Mouse (Mus musculus): ENCODE data around the gene Pde6h. TPM values are rescaled to one million over a fixed set of nuclear protein-coding genes. Genes with fewer than 3 reads are reported as not detected.

Gene Pde6h
- total RNA-seq, 2 experiments from 2014 or later, result 0.04 to 0.11 TPM

- ATAC-seq (ENCODE audit: poor library complexity, severe bottlenecking), result no peak
Observed at GRCm38 (mm10) chr6:136910247-136910890, 13.3 kb upstream of the Pde6h start.

DNA sequence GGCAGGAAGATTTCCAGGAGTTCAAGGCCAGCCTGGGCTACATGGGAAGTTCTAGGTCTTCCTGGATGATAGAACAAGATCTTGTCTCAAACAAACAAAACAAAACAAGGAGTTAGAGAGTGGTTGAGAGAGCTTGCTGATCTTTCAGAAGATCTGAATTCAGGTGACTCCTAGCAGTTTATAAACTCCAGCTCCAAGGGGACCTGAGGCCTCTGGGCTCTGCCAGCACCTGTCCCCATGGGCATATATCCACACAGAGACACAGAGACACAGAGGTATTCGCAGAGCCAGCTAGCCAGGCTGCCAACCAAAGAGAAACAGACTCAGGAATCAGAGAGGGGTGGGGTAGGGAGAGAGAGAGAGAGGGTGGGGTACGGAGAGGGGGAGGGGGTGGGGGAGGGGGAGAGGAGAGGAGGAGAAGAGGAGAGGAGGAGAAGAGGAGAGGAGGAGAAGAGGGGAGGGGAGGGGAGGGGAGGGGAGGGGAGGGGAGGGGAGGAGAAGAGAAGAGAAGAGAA is 10.8 kb upstream of the Pde6h start:
- no peak for ATAC-seq (ENCODE audit: poor library complexity, severe bottlenecking)

DNA sequence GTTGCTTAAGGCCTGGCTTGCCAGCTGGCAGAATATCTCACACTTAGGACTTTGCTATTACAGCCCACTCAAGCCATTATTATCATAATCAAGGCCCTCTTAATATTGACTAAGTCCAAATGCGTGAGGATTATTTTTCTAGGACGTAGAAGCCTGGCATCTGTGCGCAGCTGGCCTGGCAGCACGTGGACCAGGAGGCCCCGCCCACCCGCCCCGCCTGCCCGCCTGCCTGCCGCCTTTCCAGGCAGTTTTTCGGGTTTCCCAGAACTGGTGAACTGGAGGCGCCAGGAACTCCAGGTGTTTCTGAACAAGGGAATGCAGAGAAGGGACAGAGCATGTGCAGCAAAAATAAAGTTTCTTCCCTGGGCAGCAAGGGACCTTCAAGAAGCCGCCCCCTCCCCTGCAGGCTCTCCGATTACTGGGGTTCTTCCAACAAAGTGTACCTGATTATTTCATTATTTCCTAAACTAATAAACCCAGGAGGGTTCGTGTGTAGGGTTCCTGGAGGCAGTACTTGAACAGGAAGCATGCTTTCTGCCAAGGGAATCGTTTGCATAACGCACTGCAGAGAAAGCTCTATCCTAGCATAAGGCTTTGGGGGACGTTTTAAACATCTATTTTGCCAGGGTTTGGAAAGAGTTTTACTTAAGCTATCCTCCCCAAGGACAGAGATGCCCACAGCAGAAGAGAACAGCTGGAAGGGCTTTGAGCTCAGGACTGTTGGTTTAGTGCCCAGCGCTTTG is 10.1 kb upstream of the Pde6h start:
- no peak for ATAC-seq (ENCODE audit: poor library complexity, severe bottlenecking)

GRCm38 (mm10) chr6:136914234-136914633 is 9.4 kb upstream of the Pde6h start:
- no peak for ATAC-seq (ENCODE audit: poor library complexity, severe bottlenecking)

GRCm38 (mm10) chr6:136915721-136916395 is 7.8 kb upstream of the Pde6h start:
- ATAC-seq (ENCODE audit: poor library complexity, severe bottlenecking), result no peak

- ATAC-seq (ENCODE audit: poor library complexity, severe bottlenecking), result no peak
Observed at GRCm38 (mm10) chr6:136917885-136918284, 5.7 kb upstream of the Pde6h start.

DNA sequence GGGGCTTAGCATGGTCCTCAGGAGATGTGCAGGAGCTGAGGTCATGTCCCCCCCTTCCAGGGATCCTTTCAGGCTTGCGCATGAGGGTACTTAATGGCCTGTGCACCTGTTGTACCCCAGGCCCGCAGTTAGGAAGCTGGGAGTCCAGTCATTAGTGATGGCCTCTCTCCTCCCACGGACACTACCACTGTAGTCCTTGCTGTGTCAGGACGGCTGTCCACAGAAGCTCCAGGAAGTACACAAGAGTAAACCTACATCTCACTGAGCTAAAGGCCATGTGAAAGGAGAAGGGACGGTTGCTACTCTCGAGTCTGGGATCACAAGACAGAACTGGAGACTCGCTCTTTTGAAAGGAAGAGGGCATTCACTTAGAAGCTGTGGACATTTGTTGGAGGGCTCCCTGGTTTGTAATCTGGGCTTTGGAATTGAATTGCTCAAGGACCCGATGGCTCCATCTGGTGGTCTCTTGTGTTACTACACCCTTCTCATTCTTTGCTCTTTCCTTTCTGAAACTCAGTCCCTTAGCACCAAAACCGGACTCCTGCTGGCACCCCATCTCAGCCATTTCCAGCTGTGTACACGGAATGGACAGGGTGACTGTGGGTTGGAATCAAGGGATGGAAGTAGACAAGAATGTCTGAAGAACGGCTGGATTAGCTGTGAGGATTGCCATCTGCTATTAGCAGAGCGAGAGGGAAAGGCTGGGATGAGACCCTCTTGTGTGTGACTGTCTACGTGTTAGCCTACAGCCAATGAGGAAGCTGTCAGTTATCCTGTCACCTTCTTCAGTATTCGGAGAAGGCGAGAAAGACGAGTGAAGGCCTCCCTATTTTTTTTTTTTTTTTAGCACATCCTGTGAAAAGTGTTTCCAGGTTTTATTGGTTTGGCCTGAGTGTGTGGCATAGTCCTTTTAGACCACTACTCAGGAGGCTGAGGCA is 3.0 kb upstream of the Pde6h start:
- ATAC-seq (ENCODE audit: poor library complexity, severe bottlenecking), result peak; percentile 70

DNA sequence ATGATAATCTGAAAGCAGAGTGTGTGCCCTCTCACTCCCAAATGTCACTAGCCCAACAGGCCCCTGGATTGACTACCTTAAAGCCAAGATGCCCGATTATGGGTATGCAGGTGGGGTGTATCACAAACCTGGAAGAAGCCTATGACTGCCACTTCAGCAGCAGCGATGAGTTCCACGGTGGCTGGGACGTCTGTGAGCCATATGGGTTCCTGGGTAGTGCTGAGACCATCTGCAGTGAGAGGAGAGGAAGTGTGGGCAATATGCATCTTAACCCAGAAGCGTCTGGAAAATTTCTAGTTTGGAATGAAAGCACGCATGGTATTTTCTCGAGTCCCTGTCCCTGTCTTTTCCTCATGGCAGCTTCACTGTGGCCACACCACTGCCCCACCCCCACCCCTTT is 2.0 kb upstream of the Pde6h start:
- ATAC-seq (ENCODE audit: poor library complexity, severe bottlenecking), result no peak

DNA sequence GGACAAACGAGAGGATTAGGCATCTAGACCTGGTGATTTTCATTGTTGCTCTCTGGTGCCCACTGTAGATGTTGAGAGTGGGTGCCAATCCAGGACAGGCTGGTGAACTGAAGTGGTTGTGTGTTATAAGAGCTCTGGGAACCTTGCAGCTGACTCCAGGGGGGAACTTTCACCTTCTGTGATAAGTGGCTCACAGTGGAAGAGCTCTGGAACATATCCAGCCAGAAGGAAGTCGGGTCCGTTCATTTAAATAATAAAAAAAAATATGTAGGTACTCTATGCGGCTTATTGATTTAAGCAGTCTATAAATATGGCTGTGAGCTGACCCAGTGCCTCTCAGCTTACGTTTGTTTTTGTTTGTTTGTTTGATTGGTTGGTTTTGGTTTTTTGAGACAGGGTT is 1.6 kb upstream of the Pde6h start, which contains the start of gene Erp27:
Gene Erp27 (minus strand): TSS at position 101 of the 400 bp plus-strand sequence.
- no peak for ATAC-seq (ENCODE audit: poor library complexity, severe bottlenecking)

DNA sequence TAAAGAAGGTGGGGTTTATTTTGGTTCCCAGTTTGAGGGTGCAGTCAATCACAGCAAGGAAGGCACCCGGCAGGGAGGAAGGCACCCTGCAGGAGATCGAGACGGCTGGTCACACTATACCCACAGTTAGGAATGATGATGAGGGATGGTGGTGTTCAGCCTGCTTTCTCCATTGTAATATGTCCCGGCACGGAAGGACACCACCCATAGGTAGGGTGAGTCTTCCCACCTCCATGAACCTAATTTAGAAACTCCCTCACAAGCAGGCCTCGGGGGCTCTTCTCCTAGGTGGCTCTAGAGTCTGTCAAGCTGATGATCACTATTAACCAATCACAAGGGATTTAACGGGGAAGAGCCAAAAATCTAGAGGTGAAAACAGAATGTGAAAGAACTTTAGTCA is 761 bp upstream of the Pde6h start:
- no peak for ATAC-seq (ENCODE audit: poor library complexity, severe bottlenecking)

DNA sequence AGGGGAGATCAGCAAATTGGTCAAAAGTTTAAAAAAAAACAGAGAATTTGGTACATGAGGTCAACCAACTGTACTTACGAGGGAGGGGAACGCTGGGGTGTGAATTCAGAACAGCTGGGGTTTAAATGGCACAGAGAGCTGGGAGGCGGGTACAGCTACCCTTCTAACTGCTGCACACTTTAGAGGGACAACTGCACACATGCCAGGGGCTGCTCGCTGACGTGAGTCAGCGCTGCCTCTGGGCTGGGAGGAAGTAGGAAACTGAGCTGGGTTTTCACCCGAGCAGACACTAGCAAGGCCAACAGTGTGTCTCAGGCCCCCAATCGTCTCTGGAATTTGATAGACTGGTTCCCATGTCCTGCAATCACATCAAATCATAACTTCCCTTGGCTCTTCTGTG is 1.4 kb downstream of the Pde6h start:
- no peak for ATAC-seq (ENCODE audit: poor library complexity, severe bottlenecking)

DNA sequence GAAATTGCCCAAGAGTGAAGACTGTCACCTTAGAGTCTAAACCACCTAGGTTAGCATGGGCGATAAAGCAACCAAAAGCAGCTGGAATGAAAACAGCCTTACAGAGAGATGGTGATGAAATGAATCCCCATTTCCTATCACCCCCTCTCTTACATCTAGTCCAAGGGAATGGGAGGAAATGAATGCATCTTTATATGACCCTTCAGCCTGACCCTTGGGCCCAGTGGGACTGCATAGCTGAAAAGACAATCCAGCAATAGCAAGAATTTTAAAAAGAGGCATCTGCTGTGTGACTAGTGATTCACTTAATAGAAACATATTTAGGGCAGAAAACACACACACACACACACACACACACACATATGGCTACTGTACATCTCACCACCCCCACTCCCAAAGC is 4.0 kb downstream of the Pde6h start:
- ATAC-seq (ENCODE audit: poor library complexity, severe bottlenecking), result no peak

DNA sequence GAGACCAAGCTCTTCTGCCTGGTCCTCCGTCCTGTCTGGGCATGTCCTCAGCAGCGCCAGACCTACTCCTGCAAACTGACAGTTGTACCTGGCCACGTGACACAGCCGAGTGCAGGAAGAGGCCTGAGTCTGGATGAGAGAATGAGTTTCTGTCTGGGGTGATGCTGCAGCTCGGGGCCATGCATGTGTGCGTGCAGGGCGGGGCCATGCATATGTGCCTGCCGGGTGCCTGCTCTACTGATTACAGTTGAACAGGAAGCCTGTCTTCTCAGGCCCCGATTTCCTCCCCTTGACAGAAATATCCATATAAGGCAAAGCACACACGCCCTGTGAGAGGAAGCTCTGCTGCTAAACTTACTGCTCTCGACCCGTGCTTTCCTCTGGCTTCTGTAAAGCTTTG is 7.0 kb downstream of the Pde6h start:
- ATAC-seq (ENCODE audit: poor library complexity, severe bottlenecking), result peak; percentile 97

DNA sequence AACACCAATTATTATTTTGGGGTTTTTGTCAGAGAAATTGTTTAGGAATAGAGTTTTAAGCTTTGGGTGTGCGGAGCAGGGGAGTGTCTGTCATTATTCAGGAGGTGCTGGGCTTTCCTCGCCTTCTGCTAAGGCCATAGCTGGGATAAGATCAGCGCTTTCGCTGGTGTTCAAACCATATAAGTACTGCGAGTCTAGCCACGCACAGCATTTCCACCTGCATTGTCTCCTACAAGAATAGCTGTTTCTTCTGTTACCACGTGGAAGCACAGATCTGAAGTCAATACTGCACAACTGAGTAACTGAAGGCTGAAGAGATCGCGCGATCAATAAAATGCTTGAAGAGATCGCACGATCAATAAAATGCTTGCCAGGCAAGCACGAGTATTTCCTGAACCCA is 7.6 kb downstream of the Pde6h start:
- no peak for ATAC-seq (ENCODE audit: poor library complexity, severe bottlenecking)

- ATAC-seq (ENCODE audit: poor library complexity, severe bottlenecking), result no peak
Observed at GRCm38 (mm10) chr6:136934068-136934467, 10.4 kb downstream of the Pde6h start.

DNA sequence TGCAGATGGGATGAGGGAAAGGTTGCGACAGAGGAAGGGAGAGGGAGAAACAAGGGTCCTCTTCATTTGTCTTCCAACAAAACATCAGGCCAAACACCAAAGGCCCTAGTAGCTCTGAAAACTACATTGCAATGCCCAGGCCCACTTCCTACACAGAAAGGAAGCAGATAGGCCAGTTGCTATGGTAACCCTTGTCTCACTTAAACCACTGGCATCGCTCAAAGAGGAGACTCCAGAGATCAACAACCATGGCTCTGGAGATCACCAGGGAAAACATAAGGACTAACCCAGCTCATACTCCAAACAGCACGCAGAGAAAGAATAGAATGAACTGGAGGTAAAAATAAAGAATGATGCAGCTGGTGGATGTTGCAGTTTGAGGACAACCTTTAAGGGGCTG is 11.6 kb downstream of the Pde6h start:
- no peak for ATAC-seq (ENCODE audit: poor library complexity, severe bottlenecking)

GRCm38 (mm10) chr6:136936361-136936760 is 12.7 kb downstream of the Pde6h start:
- no peak for ATAC-seq (ENCODE audit: poor library complexity, severe bottlenecking)

GRCm38 (mm10) chr6:136937117-136937516 is 13.5 kb downstream of the Pde6h start:
- ATAC-seq (ENCODE audit: poor library complexity, severe bottlenecking), result no peak

DNA sequence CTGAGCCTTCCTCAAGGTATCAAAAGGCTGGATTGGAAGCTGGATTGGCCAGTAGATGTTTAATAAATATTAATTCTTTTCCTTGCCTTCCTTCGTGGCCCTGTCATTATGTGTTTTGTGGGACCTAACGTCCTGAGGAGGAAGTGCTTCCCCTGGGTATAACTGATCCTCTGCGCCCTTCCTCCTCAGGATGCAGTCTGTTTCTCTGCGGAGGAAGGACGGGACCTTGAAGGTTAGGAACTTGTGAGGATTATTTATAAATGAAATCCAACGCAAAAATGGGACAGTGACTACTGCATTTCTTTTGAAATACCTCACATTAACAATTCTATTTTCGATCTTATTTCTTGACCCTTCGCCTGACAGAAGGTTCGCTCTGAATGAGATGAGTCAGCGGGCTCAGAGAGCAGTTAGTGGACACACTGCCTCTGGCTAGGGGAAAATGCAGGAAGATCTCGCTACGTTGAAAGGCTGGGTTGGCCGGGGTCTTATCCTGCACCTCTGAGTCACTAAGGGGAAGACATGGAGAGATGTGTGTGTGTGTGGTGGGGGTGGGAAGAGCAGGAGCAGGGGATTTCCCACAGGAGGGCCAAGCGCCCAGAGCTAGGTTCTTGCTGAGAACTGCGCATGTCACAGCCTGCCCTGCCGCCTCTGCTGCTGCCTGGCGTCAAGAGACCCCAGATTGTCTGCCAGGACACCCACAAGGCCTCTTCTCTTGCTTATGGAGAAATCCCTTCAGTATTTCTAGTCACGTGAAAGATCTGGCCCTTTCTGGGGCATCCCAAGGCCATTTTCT is 14.9 kb downstream of the Pde6h start:
- ATAC-seq (ENCODE audit: poor library complexity, severe bottlenecking), result peak; percentile 13; the same call in 1 of the 2 replicates
